Mouse (Mus musculus): ENCODE data around the gene Robo3. TPM values are rescaled to one million over a fixed set of nuclear protein-coding genes. Genes with fewer than 3 reads are reported as not detected.

The Robo3 gene
- total and polyA plus RNA-seq, 2 experiments from 2014 or later = 0.12 TPM; not detected in 1

GRCm38 (mm10) chr9:37402501-37402900, 30.5 kb downstream of the Robo3 start:
- DNase-seq (ENCODE audit: low spot score) = no peak
- WGBS = 70% methylated on average over 7 of the region's 7 CpGs

GRCm38 (mm10) chr9:37401802-37402201, 31.2 kb downstream of the Robo3 start, which contains the start of gene Robo4:
Gene Robo4, plus strand, starts transcription at chr9:37401897.
- peak within 1 kb of the TSS; percentile 49 for H3K4me2 ChIP-seq (ENCODE audit: low read depth, low read length)
- ATAC-seq (ENCODE audit: insufficient read depth, low read depth) (peak; percentile 67), DNase-seq (ENCODE audit: low spot score) (peak; percentile 70)
- WGBS = 12% methylated on average over 7 of the region's 7 CpGs
- no peaks in the 10 kb centered on the region for H3K27me3 ChIP-seq (ENCODE audit: control insufficient read depth, insufficient read depth, low read length)
- TF ChIP-seq EP300 (IDR thresholded peaks at IDR 0.05; ENCODE audit: low read depth) (no peak), CTCF (IDR thresholded peaks at IDR 0.05; ENCODE audit: low read depth) (no peak)
- H3K9me3 ChIP-seq (replicated peaks; ENCODE audit: control insufficient read depth, low read length) = no peaks in the 10 kb centered on the region
- H3K27ac ChIP-seq (ENCODE audit: low read depth) = peak within 1 kb of the TSS; percentile 83
- no peaks in the 10 kb centered on the region for H3K36me3 ChIP-seq (replicated peaks; ENCODE audit: control insufficient read depth, insufficient read depth, low read length)
- H3K4me3 ChIP-seq (ENCODE audit: low read depth, low read length) = peak within 1 kb of the TSS; percentile 32
- no peaks in the 10 kb centered on the region; the same call in 1 of the 2 replicates for H3K4me1 ChIP-seq (ENCODE audit: control insufficient read depth, insufficient read depth)
- peak within 1 kb of the TSS; percentile 14 for H3K9ac ChIP-seq (replicated peaks; ENCODE audit: low read depth, low read length)

More at GRCm38 (mm10) chr9:37402501-37402900, 30.5 kb downstream of the Robo3 start:
- H3K9me3 ChIP-seq (replicated peaks; ENCODE audit: control insufficient read depth, low read length) = no peaks in the 10 kb centered on the region
- no peak for TF ChIP-seq EP300 (IDR thresholded peaks at IDR 0.05; ENCODE audit: low read depth)
- no peak for TF ChIP-seq CTCF (IDR thresholded peaks at IDR 0.05; ENCODE audit: low read depth)
- peak overlapping the region; percentile 32 for H3K4me3 ChIP-seq (ENCODE audit: low read depth, low read length)
- H3K27ac ChIP-seq (ENCODE audit: low read depth) = peak overlapping the region; percentile 72
- H3K36me3 ChIP-seq (replicated peaks; ENCODE audit: control insufficient read depth, insufficient read depth, low read length) = no peaks in the 10 kb centered on the region
- H3K9ac ChIP-seq (replicated peaks; ENCODE audit: low read depth, low read length) = peak overlapping the region; percentile 14
- H3K27me3 ChIP-seq (ENCODE audit: control insufficient read depth, insufficient read depth, low read length) = no peaks in the 10 kb centered on the region
- H3K4me1 ChIP-seq (ENCODE audit: control insufficient read depth, insufficient read depth) = no peaks in the 10 kb centered on the region; the same call in 1 of the 2 replicates
- ATAC-seq (ENCODE audit: insufficient read depth, low read depth) = no peak; the same call in 1 of the 2 replicates
- H3K4me2 ChIP-seq (ENCODE audit: low read depth, low read length) = peak overlapping the region; percentile 49

- no peak overlapping the region for H3K4me3 ChIP-seq (ENCODE audit: low read depth, low read length)
- no peaks in the 10 kb centered on the region for H3K9me3 ChIP-seq (replicated peaks; ENCODE audit: control insufficient read depth, low read length)
- no peaks in the 10 kb centered on the region for H3K27me3 ChIP-seq (ENCODE audit: control insufficient read depth, insufficient read depth, low read length)
- ATAC-seq (ENCODE audit: insufficient read depth, low read depth) = peak; percentile 72
- WGBS = 59% methylated on average over 2 of the region's 2 CpGs
- H3K36me3 ChIP-seq (replicated peaks; ENCODE audit: control insufficient read depth, insufficient read depth, low read length) = no peaks in the 10 kb centered on the region
- TF ChIP-seq EP300 (IDR thresholded peaks at IDR 0.05; ENCODE audit: low read depth) (peak; percentile 47; the same call in 1 of the 2 replicates), CTCF (IDR thresholded peaks at IDR 0.05; ENCODE audit: low read depth) (no peak)
- peak overlapping the region; percentile 83 for H3K27ac ChIP-seq (ENCODE audit: low read depth)
- no peak overlapping the region for H3K4me2 ChIP-seq (ENCODE audit: low read depth, low read length)
- peak; percentile 43 for DNase-seq (ENCODE audit: low spot score)
- H3K4me1 ChIP-seq (ENCODE audit: control insufficient read depth, insufficient read depth) = no peaks in the 10 kb centered on the region; the same call in 1 of the 2 replicates
- no peak overlapping the region for H3K9ac ChIP-seq (replicated peaks; ENCODE audit: low read depth, low read length)
Measured at GRCm38 (mm10) chr9:37400585-37400984, 32.5 kb downstream of the Robo3 start.

GRCm38 (mm10) chr9:37393482-37394131, 39.4 kb downstream of the Robo3 start:
- no peak overlapping the region for H3K9ac ChIP-seq (replicated peaks; ENCODE audit: low read depth, low read length)
- H3K4me1 ChIP-seq (ENCODE audit: control insufficient read depth, insufficient read depth) = no peaks in the 10 kb centered on the region
- H3K27ac ChIP-seq (ENCODE audit: low read depth) = no peak overlapping the region
- H3K9me3 ChIP-seq (replicated peaks; ENCODE audit: control insufficient read depth, low read length) = no peaks in the 10 kb centered on the region
- H3K4me3 ChIP-seq (ENCODE audit: low read depth, low read length) = no peak overlapping the region
- DNase-seq (ENCODE audit: low spot score) (no peak), ATAC-seq (ENCODE audit: insufficient read depth, low read depth) (no peak)
- H3K4me2 ChIP-seq (ENCODE audit: low read depth, low read length) = no peak overlapping the region
- TF ChIP-seq EP300 (IDR thresholded peaks at IDR 0.05; ENCODE audit: low read depth) (no peak), CTCF (IDR thresholded peaks at IDR 0.05; ENCODE audit: low read depth) (no peak)
- H3K27me3 ChIP-seq (ENCODE audit: control insufficient read depth, insufficient read depth, low read length) = no peaks in the 10 kb centered on the region
- no peaks in the 10 kb centered on the region for H3K36me3 ChIP-seq (replicated peaks; ENCODE audit: control insufficient read depth, insufficient read depth, low read length)
- WGBS = 65% methylated on average over 8 of the region's 8 CpGs

- 74% methylated on average over 2 of the region's 2 CpGs for WGBS
Measured at GRCm38 (mm10) chr9:37392071-37392470, 41.0 kb downstream of the Robo3 start.

More at GRCm38 (mm10) chr9:37392071-37392470, 41.0 kb downstream of the Robo3 start:
- no peak for ATAC-seq (ENCODE audit: insufficient read depth, low read depth)
- H3K36me3 ChIP-seq (replicated peaks; ENCODE audit: control insufficient read depth, insufficient read depth, low read length) = no peaks in the 10 kb centered on the region
- no peak overlapping the region for H3K9ac ChIP-seq (replicated peaks; ENCODE audit: low read depth, low read length)
- DNase-seq (ENCODE audit: low spot score) = no peak
- H3K4me3 ChIP-seq (ENCODE audit: low read depth, low read length) = no peak overlapping the region
- H3K9me3 ChIP-seq (replicated peaks; ENCODE audit: control insufficient read depth, low read length) = no peaks in the 10 kb centered on the region
- H3K4me2 ChIP-seq (ENCODE audit: low read depth, low read length) = no peak overlapping the region
- H3K27ac ChIP-seq (ENCODE audit: low read depth) = no peak overlapping the region
- H3K4me1 ChIP-seq (ENCODE audit: control insufficient read depth, insufficient read depth) = no peaks in the 10 kb centered on the region
- no peak for TF ChIP-seq EP300 (IDR thresholded peaks at IDR 0.05; ENCODE audit: low read depth)
- no peak for TF ChIP-seq CTCF (IDR thresholded peaks at IDR 0.05; ENCODE audit: low read depth)
- no peaks in the 10 kb centered on the region for H3K27me3 ChIP-seq (ENCODE audit: control insufficient read depth, insufficient read depth, low read length)

Measured in heart, postnatal 0 days (tissue).